Comparison of ENCODE assay signal across 10 mouse cellular contexts in genomic region chr3:108328441-108328841, GRCm38 (mm10). TPM values are rescaled to one million over a fixed set of nuclear protein-coding genes. Genes with fewer than 3 reads are reported as not detected.
DNase-seq lines count a peak whose midpoint lies in the region; ATAC-seq lines count a peak whose summit lies in the region.
"Had no signal": no experiment of that assay in that cellular context is flagged by ENCODE, and none has a peak within 500 bp of the region (broad histone marks: within the 10 kb centered on the region; RNA-seq: fewer than 3 reads in every experiment).

No protein-coding gene starts in this region.

- ATAC-seq in limb, embryonic 13.5 days (ENCODE audit: low FRiP score, low read depth): no peak
- peak; percentile 56 for ATAC-seq in intestine, embryonic 15.5 days

- no peak for DNase-seq in limb, embryonic 10.5 days (ENCODE audit: low spot score)
- DNase-seq in cerebellum, postnatal 10 days: peak; percentile 91 to 93
- peak; percentile 64 to 81 for DNase-seq in gastrocnemius, postnatal 4 days (ENCODE audit: low spot score in 2 of 2)
- DNase-seq in lung, adult 18-20 months: peak; percentile 84 to 86
- peak; percentile 73 for DNase-seq in right cerebral cortex, postnatal 4 days
- no peak for DNase-seq in yolk sac, embryonic 10.5 days (ENCODE audit: low spot score)

- H3K27ac ChIP-seq in limb, embryonic 13.5 days: peak overlapping the region; percentile 39; the same call in 1 of the 2 replicates
- H3K27ac ChIP-seq in limb, embryonic 10.5 days: no peak overlapping the region; the same call in 1 of the 2 replicates
- H3K27ac ChIP-seq in intestine, embryonic 15.5 days: peak overlapping the region; percentile 52; the same call in 1 of the 2 replicates

- H3K4me1 ChIP-seq in limb, embryonic 13.5 days: 0 out of 2 replicates have a peak, but pooled peaks cover 9% of the 10 kb centered on the region
- H3K4me1 ChIP-seq in limb, embryonic 10.5 days: peaks cover 4% of the 10 kb centered on the region
- peaks cover 5% of the 10 kb centered on the region; the same call in 1 of the 2 replicates for H3K4me1 ChIP-seq in intestine, embryonic 15.5 days (replicated peaks)

- H3K9ac ChIP-seq in limb, embryonic 13.5 days: no peak overlapping the region
- no peak overlapping the region for H3K9ac ChIP-seq in intestine, embryonic 15.5 days

- peaks cover 69% of the 10 kb centered on the region for H3K36me3 ChIP-seq in limb, embryonic 13.5 days
- H3K36me3 ChIP-seq in limb, embryonic 10.5 days: peaks cover 54% of the 10 kb centered on the region
- H3K36me3 ChIP-seq in intestine, embryonic 15.5 days: 0 out of 2 replicates have a peak, but pooled peaks cover 4% of the 10 kb centered on the region

- WGBS in limb, embryonic 13.5 days: 59% methylated on average over 9 of the region's 9 CpGs
- 68% methylated on average over 9 of the region's 9 CpGs for WGBS in limb, embryonic 10.5 days
- WGBS in intestine, embryonic 15.5 days: 55% methylated on average over 9 of the region's 9 CpGs

- H3K9me3 ChIP-seq in limb, embryonic 13.5 days: no peaks in the 10 kb centered on the region
- H3K9me3 ChIP-seq in limb, embryonic 10.5 days (replicated peaks): no peaks in the 10 kb centered on the region
- no peaks in the 10 kb centered on the region for H3K9me3 ChIP-seq in intestine, embryonic 15.5 days

- H3K4me2 ChIP-seq in limb, embryonic 13.5 days (replicated peaks): no peak overlapping the region
- H3K4me2 ChIP-seq in intestine, embryonic 15.5 days (replicated peaks): peak overlapping the region; percentile 4; the same call in 1 of the 2 replicates

- no peak overlapping the region for H3K4me3 ChIP-seq in limb, embryonic 13.5 days
- no peak overlapping the region for H3K4me3 ChIP-seq in limb, embryonic 10.5 days
- no peak overlapping the region for H3K4me3 ChIP-seq in intestine, embryonic 15.5 days (replicated peaks)

- H3K27me3 ChIP-seq in limb, embryonic 13.5 days: no peaks in the 10 kb centered on the region
- H3K27me3 ChIP-seq in limb, embryonic 10.5 days (ENCODE audit: low read depth, poor library complexity, severe bottlenecking): no peaks in the 10 kb centered on the region
- no peaks in the 10 kb centered on the region for H3K27me3 ChIP-seq in intestine, embryonic 15.5 days (replicated peaks)

RNA-seq across cellular contexts. Expression of gene Mybphl, which starts 36.3 kb away (rescaled TPM):
- not detected in 2 replicates for polyA plus RNA-seq in limb, embryonic 13.5 days (2015; fragmentation: Nextera tagmentation; extraction: Ambion mirVana)
- polyA plus RNA-seq in limb, embryonic 10.5 days (2016; fragmentation: Nextera tagmentation; extraction: Ambion mirVana): 0.15 TPM in 1 of 2 replicates, not detected in the other
- total RNA-seq in gastrocnemius, postnatal 4 days (2021): not detected
- polyA plus RNA-seq in intestine, embryonic 15.5 days (2015; fragmentation: Nextera tagmentation; extraction: Ambion mirVana): not detected in 2 replicates
- total RNA-seq: MEL had no signal
- polyA plus RNA-seq: gonadal fat pad, adult 2 months had no signal

RNA-seq across cellular contexts. Expression of gene Sort1, which starts 44.6 kb away (rescaled TPM):
- 10.6 TPM in 2 replicates for polyA plus RNA-seq in limb, embryonic 13.5 days (2015; fragmentation: Nextera tagmentation; extraction: Ambion mirVana)
- polyA plus RNA-seq in limb, embryonic 10.5 days (2016; fragmentation: Nextera tagmentation; extraction: Ambion mirVana): 9.4 and 12.1 TPM in 2 replicates
- total RNA-seq in gastrocnemius, postnatal 4 days (2021): 10 to 100 TPM; 54.6 to 59.9 TPM
- polyA plus RNA-seq in intestine, embryonic 15.5 days (2015; fragmentation: Nextera tagmentation; extraction: Ambion mirVana): 9.4 and 10.4 TPM in 2 replicates

RNA-seq across cellular contexts. Expression of gene Psrc1, which starts 55.2 kb away (rescaled TPM):
- polyA plus RNA-seq in limb, embryonic 13.5 days (2015; fragmentation: Nextera tagmentation; extraction: Ambion mirVana): 62.7 and 63.1 TPM in 2 replicates
- 96.6 and 100 TPM in 2 replicates for polyA plus RNA-seq in limb, embryonic 10.5 days (2016; fragmentation: Nextera tagmentation; extraction: Ambion mirVana)
- 1 to 10 TPM; 4.1 to 6.0 TPM for total RNA-seq in gastrocnemius, postnatal 4 days (2021)
- 28.8 and 30.3 TPM in 2 replicates for polyA plus RNA-seq in intestine, embryonic 15.5 days (2015; fragmentation: Nextera tagmentation; extraction: Ambion mirVana)

Comparison
In these comparisons a context has a peak if more than half of its experiments do, and no peak if none do; other contexts are left out.
1. DNase-seq: peak in cerebellum, postnatal 10 days (2 of 2), gastrocnemius, postnatal 4 days (2 of 2), lung, adult 18-20 months (2 of 2) and right cerebral cortex, postnatal 4 days (single experiment); none in limb, embryonic 10.5 days (single experiment) and yolk sac, embryonic 10.5 days (single experiment).